Mouse (Mus musculus) cortical plate, adult 2 months (tissue): ENCODE measurements around the gene Trp53bp1. TPM values are rescaled to one million over a fixed set of nuclear protein-coding genes. Genes with fewer than 3 reads are reported as not detected.

Experiments
- H3K27ac ChIP-seq: fragments of 200-500 bp; 2 replicates; pipeline ENCODE4 v1.5.1; 2012; ENCODE audit warnings: low read length, control low read depth, inconsistent platforms; ENCODE audit not compliant: insufficient read depth
- H3K4me1 ChIP-seq: fragments of 200-500 bp; 2 replicates; pipeline ENCODE4 v1.6.1; 2011; ENCODE audit warnings: low read length; ENCODE audit not compliant: control insufficient read depth, insufficient read depth
- H3K4me3 ChIP-seq: fragments of 200-500 bp; 2 replicates; pipeline ENCODE4 v1.5.1; 2011; ENCODE audit warnings: mild to moderate bottlenecking, low read length, control low read depth; ENCODE audit not compliant: insufficient read depth
- CTCF ChIP-seq: fragments of 200-500 bp; IDR thresholded peaks from 2 replicates; pipeline ENCODE4 v1.5.1; 2011; ENCODE audit warnings: mild to moderate bottlenecking, control low read depth, low read length; ENCODE audit not compliant: insufficient read depth; ENCODE audit errors: extremely low read depth
- POLR2A ChIP-seq: fragments of 200-500 bp; IDR thresholded peaks from 2 replicates; pipeline ENCODE4 v1.6.1; 2011; ENCODE audit warnings: mild to moderate bottlenecking, low read length, control low read depth; ENCODE audit not compliant: insufficient read depth; ENCODE audit errors: extremely low read depth
- polyA plus RNA-seq: library from polyadenylated mRNA; depleted of rRNA; stranded (reverse); fragments of >200 nt; gene quantifications from 2 replicates; pipeline ENCODE4 v1.2.3, GENCODE M21; 2012

The Trp53bp1 gene
- polyA plus RNA-seq, 1 experiment: 63.6 TPM

DNA sequence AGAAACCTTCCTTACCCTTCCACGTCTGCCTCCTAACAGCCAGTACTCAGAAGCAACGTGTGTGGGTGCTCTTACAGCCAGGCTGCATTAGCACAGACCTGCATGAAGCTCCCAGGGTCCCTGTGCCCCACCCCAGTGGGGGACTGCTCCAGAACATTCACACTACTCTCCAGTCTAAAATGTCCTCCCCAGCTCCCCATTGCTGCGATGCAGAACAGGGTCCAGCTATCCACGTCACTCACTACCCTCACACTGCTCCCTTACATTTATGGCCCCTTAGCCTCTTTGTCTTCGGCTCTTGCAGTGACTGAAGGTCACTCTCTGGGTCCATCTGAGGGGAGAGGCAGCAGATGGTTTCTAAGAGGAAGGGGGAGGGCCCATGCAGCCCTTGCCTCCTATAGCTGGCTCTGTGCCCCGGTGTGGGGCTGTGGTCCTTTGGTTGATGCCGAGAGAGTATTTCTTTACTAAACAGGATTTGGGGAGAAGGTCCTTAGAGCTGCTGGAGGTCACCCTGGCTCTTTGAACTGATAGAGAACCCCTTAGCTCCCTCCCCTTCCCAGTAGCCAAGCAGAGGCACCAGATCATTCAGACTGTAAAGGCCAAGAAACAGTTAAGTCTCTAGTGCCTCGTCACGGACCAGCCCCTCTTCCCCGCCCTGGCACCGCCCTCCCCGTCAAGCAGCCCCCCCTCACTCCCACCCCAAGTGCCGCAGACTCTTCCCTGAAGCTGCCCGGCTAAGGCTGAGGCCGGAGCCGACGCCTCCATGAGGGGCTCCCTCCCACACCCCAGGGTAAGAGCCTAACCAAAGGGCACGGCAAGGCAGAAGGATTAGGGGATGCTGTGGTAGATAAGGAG is 23.8 kb upstream of the Trp53bp1 start:
- peak overlapping the region; percentile 96 for H3K27ac ChIP-seq
- peak overlapping the region; percentile 94 for H3K4me3 ChIP-seq
- TF ChIP-seq CTCF (no peak), POLR2A (peak; percentile 87)
- H3K4me1 ChIP-seq: peaks cover 4% of the 10 kb centered on the region; the same call in 1 of the 2 replicates

DNA sequence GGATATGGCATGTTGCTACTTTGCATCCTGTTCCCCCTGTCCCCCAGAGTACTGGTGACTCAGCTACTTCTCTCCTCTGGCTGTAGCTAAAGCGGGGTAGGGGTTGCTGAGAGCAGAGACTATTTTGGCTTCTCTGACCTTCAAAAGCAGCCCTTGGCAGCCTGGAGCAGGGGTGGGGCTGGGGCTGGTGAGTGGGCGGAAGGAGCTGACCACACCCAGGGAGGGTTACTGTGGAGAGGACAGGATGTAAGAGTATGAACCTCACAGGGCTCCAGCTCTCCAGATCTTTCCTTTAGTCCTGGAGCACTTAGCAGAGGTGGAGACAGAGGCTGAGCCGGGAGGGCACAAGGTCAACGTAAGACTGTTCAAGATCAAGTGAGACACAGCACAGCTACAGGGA is 23.0 kb upstream of the Trp53bp1 start:
- peak overlapping the region; percentile 94 for H3K4me3 ChIP-seq
- peak overlapping the region; percentile 39 for H3K27ac ChIP-seq
- H3K4me1 ChIP-seq: peaks cover 4% of the 10 kb centered on the region; the same call in 1 of the 2 replicates
- TF ChIP-seq CTCF (no peak), POLR2A (no peak)

DNA sequence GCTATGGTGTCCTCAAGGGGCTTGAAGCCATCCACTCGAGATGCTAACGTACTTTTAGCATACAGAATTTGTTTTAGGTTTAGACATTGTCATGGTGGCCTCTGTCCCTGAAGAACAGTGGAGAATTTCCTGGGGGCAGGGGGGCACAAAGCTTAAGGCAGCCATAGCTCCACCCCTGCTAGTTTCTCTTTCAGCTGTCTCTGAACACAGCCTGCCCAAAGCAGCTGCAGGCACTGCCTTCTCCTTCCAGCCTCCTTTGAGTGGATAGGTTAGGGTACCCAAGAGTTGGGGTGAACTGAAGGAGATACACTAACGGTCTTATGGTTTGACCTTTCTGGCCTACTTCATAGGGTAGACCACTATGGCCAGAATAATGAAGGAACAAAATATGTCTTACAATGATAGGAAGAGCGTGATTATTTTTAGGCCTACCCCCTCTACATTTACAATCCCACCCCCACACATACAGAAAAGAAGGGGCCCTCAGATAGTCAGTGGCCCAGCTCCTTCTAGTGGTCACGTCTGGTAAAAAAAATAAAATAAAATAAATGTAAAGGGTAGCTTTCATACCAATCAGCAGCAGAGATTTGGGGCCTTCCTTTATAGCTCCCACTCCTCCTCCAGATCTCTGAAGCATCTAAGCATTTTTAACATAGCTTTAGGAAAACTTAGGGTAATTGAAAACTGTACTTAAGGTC is 21.3 kb upstream of the Trp53bp1 start:
- Histone ChIP-seq H3K4me1 (peaks cover 6% of the 10 kb centered on the region; the same call in 1 of the 2 replicates), H3K4me3 (no peak overlapping the region), H3K27ac (no peak overlapping the region)
- TF ChIP-seq POLR2A (no peak), CTCF (no peak)

DNA sequence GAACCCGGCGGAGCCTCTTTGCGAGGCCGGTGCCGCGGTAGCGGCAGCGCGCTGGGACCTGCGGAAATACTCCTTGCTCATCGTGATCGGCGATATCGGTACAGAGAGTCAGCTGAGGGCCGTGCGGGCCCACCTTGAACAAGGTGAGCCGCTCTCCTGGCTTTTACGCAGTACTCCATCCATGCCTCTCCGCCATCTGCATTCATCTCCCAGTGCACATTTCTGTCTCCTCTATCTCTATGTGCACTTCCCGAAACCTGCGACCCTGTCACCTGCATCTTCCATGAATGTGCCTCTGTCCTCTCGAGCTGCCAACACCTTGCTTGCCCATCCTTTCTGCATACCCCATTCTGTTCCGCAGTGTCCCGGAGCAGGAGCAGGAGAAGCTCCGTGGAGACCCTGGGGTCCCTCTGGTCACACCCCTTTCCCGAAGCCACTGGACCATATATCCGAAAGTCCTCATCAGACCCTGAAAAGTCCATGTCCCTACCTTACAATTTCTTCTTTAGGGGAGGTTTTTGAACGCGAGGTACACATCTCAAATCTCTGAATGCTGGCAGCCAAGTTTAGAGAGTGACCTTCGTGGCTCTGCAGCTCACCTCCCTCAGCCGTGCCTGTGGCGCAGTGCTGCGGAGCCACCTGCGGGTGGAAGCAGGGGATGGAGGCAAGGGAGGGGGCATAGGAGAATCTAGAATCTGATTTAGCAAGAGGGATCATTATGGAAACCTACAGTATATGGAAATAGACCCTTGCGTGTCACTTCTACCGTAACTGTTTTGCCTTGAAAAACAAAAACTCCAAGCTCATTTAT is 18.7 kb upstream of the Trp53bp1 start:
- Histone ChIP-seq H3K27ac (peak overlapping the region; percentile 30; the same call in 1 of the 2 replicates), H3K4me3 (peak overlapping the region; percentile 69), H3K4me1 (peaks cover 6% of the 10 kb centered on the region; the same call in 1 of the 2 replicates)
- TF ChIP-seq POLR2A (no peak), CTCF (0 out of 2 replicates have a peak, but pooled peaks have one; percentile 23)

DNA sequence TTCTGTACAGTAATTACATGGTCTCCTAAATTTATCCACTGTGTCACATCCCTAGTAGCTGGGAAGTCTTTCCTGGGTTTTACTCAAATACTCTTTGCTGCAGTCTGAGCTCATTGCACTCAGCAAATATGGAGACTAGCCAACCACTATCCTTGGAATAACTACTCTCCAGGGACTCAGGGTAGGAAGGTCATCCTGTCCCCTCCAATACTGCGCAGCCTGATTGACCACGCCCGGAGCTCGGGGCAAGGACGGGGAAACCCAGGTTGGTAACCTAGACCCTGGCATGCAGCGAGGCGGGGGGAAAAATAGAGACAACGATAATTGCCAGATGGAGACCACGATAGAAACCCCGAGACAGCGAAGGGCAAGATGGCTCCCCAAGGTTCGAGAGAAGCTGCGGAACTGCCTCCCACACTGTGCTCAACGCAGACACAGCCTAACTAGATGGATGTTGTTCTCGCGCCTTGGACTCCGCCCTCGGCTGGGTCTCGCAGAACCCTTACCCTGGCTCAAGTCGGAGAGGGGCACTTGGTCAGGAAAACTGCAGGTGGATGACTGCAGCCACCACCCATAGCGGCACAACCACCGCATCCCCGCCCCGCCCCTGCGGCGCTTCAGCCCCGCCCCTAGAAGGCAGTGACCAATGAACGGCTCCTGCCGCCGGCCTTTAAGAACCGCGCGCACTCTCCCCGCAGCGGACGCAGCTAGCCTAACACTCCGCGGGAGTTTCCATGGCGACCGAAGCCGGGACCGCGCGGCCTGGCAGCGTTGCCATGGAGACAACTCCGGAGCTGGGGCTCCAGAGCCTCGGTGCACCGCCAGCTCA is 17.9 kb upstream of the Trp53bp1 start, which contains the start of gene Map1a:
Gene Map1a (plus strand): TSS at position 700 of the 829 bp plus-strand sequence.
- H3K27ac ChIP-seq: peak within 1 kb of the TSS; percentile 70
- peaks cover 5% of the 10 kb centered on the region; the same call in 1 of the 2 replicates for H3K4me1 ChIP-seq
- TF ChIP-seq CTCF (no peak), POLR2A (peak; percentile 88)
- H3K4me3 ChIP-seq: peak within 1 kb of the TSS; percentile 69

DNA sequence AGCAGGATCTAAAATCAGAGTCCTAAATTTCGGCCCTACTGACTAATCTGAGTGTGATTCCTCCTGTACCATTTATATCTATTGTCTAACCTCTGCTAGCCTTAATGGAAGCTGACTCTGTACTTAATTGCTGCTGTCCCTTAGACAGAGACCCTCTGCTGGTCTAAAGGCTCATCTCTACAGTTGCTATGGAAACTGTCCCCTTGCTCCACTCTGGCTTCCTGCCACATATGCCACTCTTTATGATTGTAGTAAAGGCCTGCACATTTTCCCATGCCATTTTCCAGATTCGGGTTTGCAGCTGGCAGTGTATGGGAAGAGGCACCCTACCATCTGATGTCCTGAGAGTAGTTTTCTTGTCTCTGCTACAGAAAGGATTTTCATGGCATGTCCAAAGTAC is 16.6 kb upstream of the Trp53bp1 start:
- Histone ChIP-seq H3K4me1 (peaks cover 5% of the 10 kb centered on the region; the same call in 1 of the 2 replicates), H3K27ac (no peak overlapping the region), H3K4me3 (no peak overlapping the region)
- TF ChIP-seq POLR2A: no peak
- no peak for TF ChIP-seq CTCF

DNA sequence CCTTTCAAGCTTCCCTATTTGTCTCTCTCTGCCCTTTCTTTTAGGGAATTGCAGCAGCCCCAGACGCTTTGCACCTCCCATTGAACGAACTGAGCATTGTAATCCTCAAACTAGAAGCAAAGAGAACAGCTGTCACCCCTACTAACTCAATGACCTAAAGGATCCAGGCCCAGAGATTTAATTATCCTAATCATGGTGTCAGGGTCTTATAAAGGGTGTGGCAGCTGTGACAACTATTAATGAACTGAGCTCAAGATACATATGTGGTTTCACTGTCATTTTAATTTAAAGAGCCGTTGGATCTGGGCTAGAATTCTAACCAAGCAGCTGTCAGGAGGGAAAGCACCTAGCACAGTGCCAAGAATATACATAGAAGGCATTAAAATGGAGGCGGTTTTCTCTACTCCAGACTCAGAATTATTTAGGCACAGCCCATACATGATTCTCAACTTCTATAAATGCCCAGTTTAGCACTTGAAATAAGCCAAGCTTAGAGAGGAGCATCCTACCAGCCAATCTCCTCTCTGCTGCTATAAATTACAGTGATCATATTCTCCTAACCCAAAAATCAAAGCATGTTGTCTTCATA is 815 bp upstream of the Trp53bp1 start:
- Histone ChIP-seq H3K4me3 (peak overlapping the region; percentile 52; the same call in 1 of the 2 replicates), H3K27ac (peak overlapping the region; percentile 72), H3K4me1 (peaks cover 5% of the 10 kb centered on the region)
- no peak for TF ChIP-seq POLR2A
- no peak for TF ChIP-seq CTCF
